Mouse (Mus musculus) embryonic facial prominence, embryonic 14.5 days (tissue): ENCODE measurements at regions not wholly inside any gene's neighbourhood (a gene's known extent, or its start where the extent isn't known, plus 50 kb on each side); places are given as distances from the start of the nearest gene placed in this dataset.
A peak's percentile ranks its signal among the peaks of the same experiment; 100 is the strongest.

Experiments
- ATAC-seq: fragments of 200-750 bp; cut with Nextera tagmentation; 2 replicates; pipeline ENCODE4 v1.8.0; 2017; ENCODE audit warnings: low read depth, moderate number of reproducible peaks, moderate TSS enrichment
- DNase-seq: peaks from one replicate; pipeline ENCODE4 v3.0.0-alpha.2; 2015; ENCODE audit warnings: low spot score
- H3K27ac ChIP-seq: fragments of 300-500 bp; sonication (generic); replicated peaks from 2 replicates; pipeline ENCODE4 v1.5.1; 2014; ENCODE audit warnings: low read depth, mild to moderate bottlenecking, low read length, moderate library complexity
- H3K27me3 ChIP-seq: fragments of 300-500 bp; sonication (generic); replicated peaks from 2 replicates; pipeline ENCODE4 v1.6.1; 2014; ENCODE audit warnings: low read length; ENCODE audit not compliant: control insufficient read depth, insufficient read depth
- H3K36me3 ChIP-seq: fragments of 300-500 bp; sonication (generic); 2 replicates; pipeline ENCODE4 v1.6.1; 2014; ENCODE audit warnings: low read length, mixed read lengths; ENCODE audit not compliant: control insufficient read depth, insufficient read depth
- H3K4me1 ChIP-seq: fragments of 300-500 bp; sonication (generic); 2 replicates; pipeline ENCODE4 v1.6.1; 2014; ENCODE audit warnings: antibody characterized with exemption, low read length; ENCODE audit not compliant: control insufficient read depth, insufficient read depth
- H3K4me2 ChIP-seq: fragments of 300-500 bp; sonication (generic); 2 replicates; pipeline ENCODE4 v1.6.1; 2014; ENCODE audit warnings: low read depth, mild to moderate bottlenecking, low read length, moderate library complexity, mixed read lengths
- H3K4me3 ChIP-seq: fragments of 300-500 bp; sonication (generic); 2 replicates; pipeline ENCODE4 v1.5.1; 2014; ENCODE audit warnings: low read depth, mild to moderate bottlenecking, low read length
- H3K9ac ChIP-seq: fragments of 300-500 bp; sonication (generic); 2 replicates; pipeline ENCODE4 v1.6.1; 2014; ENCODE audit warnings: low read depth, mild to moderate bottlenecking, low read length, moderate library complexity, mixed read lengths
- H3K9me3 ChIP-seq: fragments of 300-500 bp; sonication (generic); 2 replicates; pipeline ENCODE4 v1.6.1; 2016; ENCODE audit warnings: low read length; ENCODE audit not compliant: control insufficient read depth
- WGBS: fragments of 180-500 bp; shearing (Covaris S2); extraction: QIAGEN DNeasy Blood & Tissue Kit; methylation state at CpG from one replicate; pipeline ENCODE4 v1.1.7; 2014; 5-methylcytosine and 5-hydroxymethylcytosine counted together

GRCm38 (mm10) chr3:114279653-114280052 is 249.3 kb downstream of the Col11a1 start:
- Histone ChIP-seq H3K9me3 (no peaks in the 10 kb centered on the region), H3K9ac (no peak overlapping the region), H3K4me1 (no peaks in the 10 kb centered on the region), H3K27ac (no peak overlapping the region), H3K36me3 (no peaks in the 10 kb centered on the region), H3K4me2 (no peak overlapping the region), H3K4me3 (no peak overlapping the region), H3K27me3 (no peaks in the 10 kb centered on the region)
- ATAC-seq (no peak), DNase-seq (peak; percentile 30)
- WGBS, result 45% methylated on average over 2 of the region's 2 CpGs

GRCm38 (mm10) chr3:114319444-114319843 is 289.1 kb downstream of the Col11a1 start:
- H3K27me3 ChIP-seq, result no peaks in the 10 kb centered on the region
- H3K9me3 ChIP-seq, result no peaks in the 10 kb centered on the region
- WGBS, result 91% methylated on average over 1 of the region's 1 CpGs
- H3K9ac ChIP-seq, result no peak overlapping the region
- H3K4me1 ChIP-seq, result no peaks in the 10 kb centered on the region
- H3K4me2 ChIP-seq, result no peak overlapping the region
- ATAC-seq (no peak), DNase-seq (no peak)
- H3K27ac ChIP-seq, result no peak overlapping the region
- H3K36me3 ChIP-seq, result no peaks in the 10 kb centered on the region
- no peak overlapping the region for H3K4me3 ChIP-seq

GRCm38 (mm10) chr3:114334334-114334733 is 304.0 kb downstream of the Col11a1 start:
- no peak overlapping the region for H3K27ac ChIP-seq
- ATAC-seq, result no peak
- no peak overlapping the region for H3K4me3 ChIP-seq
- DNase-seq, result no peak
- no peaks in the 10 kb centered on the region for H3K27me3 ChIP-seq
- H3K36me3 ChIP-seq, result no peaks in the 10 kb centered on the region
- no peaks in the 10 kb centered on the region for H3K4me1 ChIP-seq
- no peaks in the 10 kb centered on the region for H3K9me3 ChIP-seq
- H3K4me2 ChIP-seq, result no peak overlapping the region
- H3K9ac ChIP-seq, result no peak overlapping the region

GRCm38 (mm10) chr3:114343714-114344113 is 313.4 kb downstream of the Col11a1 start:
- no peaks in the 10 kb centered on the region for H3K36me3 ChIP-seq
- no peak overlapping the region for H3K27ac ChIP-seq
- H3K27me3 ChIP-seq, result no peaks in the 10 kb centered on the region
- no peak overlapping the region for H3K4me3 ChIP-seq
- ATAC-seq (no peak), DNase-seq (peak; percentile 28)
- no peak overlapping the region for H3K9ac ChIP-seq
- no peaks in the 10 kb centered on the region for H3K4me1 ChIP-seq
- WGBS, result 80% methylated on average over 2 of the region's 2 CpGs
- H3K4me2 ChIP-seq, result no peak overlapping the region
- H3K9me3 ChIP-seq, result no peaks in the 10 kb centered on the region

- Histone ChIP-seq H3K27me3 (no peaks in the 10 kb centered on the region), H3K27ac (no peak overlapping the region), H3K9ac (no peak overlapping the region), H3K4me2 (no peak overlapping the region), H3K36me3 (no peaks in the 10 kb centered on the region), H3K4me1 (no peaks in the 10 kb centered on the region), H3K4me3 (no peak overlapping the region), H3K9me3 (no peaks in the 10 kb centered on the region)
- DNase-seq (peak; percentile 9), ATAC-seq (no peak)
- WGBS, result 67% methylated on average over 5 of the region's 5 CpGs
Measured at GRCm38 (mm10) chr3:114380044-114380443, 349.7 kb downstream of the Col11a1 start.

DNA sequence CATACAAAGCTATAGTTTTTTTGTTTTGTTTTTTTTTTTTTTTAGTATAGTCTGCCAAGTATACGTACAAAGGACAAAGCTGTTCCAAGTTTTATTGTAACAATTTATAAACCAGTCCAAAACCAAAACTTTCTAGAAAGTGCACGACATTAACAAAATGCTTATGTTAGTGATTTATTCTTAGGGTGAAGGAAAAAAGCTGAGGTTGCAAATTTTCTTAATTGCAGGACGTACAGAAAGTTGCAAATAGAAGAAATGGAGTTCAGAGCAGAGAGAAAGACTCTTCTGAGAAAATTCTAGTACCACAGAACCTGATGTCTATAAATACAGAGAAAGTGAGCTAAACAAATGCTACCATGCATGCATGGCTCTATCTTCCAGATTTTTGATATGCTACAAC is 373.1 kb downstream of the Col11a1 start:
- WGBS, result 61% methylated on average over 3 of the region's 3 CpGs
- no peak for ATAC-seq
- H3K9ac ChIP-seq, result no peak overlapping the region
- no peak overlapping the region for H3K4me2 ChIP-seq
- H3K4me3 ChIP-seq, result no peak overlapping the region
- no peaks in the 10 kb centered on the region for H3K36me3 ChIP-seq
- H3K27me3 ChIP-seq, result no peaks in the 10 kb centered on the region
- H3K9me3 ChIP-seq, result no peaks in the 10 kb centered on the region
- DNase-seq, result no peak
- H3K27ac ChIP-seq, result no peak overlapping the region
- H3K4me1 ChIP-seq, result no peaks in the 10 kb centered on the region
